Mouse (Mus musculus): ENCODE data around the gene Capn10.
A peak's percentile ranks its signal among the peaks of the same experiment; 100 is the strongest.

- TF ChIP-seq CTCF (IDR thresholded peaks at IDR 0.05; ENCODE audit: borderline replicate concordance, extremely low read depth, insufficient read depth, insufficient read length): peak; percentile 69
- peak; percentile 70 for TF ChIP-seq POLR2A (IDR thresholded peaks at IDR 0.05; ENCODE audit: borderline replicate concordance, extremely low read depth, insufficient read depth, insufficient read length, poor library complexity, severe bottlenecking)
Observed at GRCm38 (mm10) chr1:92910239-92910885, 23.8 kb upstream of the Capn10 start, which contains the start of gene Rnpepl1.

Measured in brain, embryonic 14.5 days (tissue).